Mouse (Mus musculus): ENCODE data around the gene Rps27.

Gene Rps27

GRCm38 (mm10) chr3:90245406-90245805 lies 32.0 kb upstream of the Rps27 start:
- POLR2A ChIA-PET, result interaction anchor here (0.6 to 7.5 kb wide), 13 partner anchors 10 to 444 kb away, joined by 3 to 108 read pairs (median 4); partner anchors contain the start of genes Rab13 (in 2 of the 4), Rps27 (in 2 of the 4) and Jtb (in 1 of the 4)

GRCm38 (mm10) chr3:90242984-90243775 lies 29.7 kb upstream of the Rps27 start, which contains the start of gene Creb3l4:
Creb3l4 (minus strand) TSS chr3:90243512.
- CTCF ChIA-PET, result interaction anchor here in 2 of 4 experiments (0.6 to 0.9 kb wide), 2 partner anchors 8 to 466 kb away, joined by 3 to 4 read pairs; no protein-coding TSS in a partner anchor
- POLR2A ChIA-PET, result interaction anchor here in 3 of 4 experiments (0.6 to 7.5 kb wide), 30 partner anchors 9 to 270 kb away, joined by 3 to 108 read pairs (median 4); partner anchors contain the start of genes Jtb (in 3 of the 3), Rab13 (in 2 of the 3), Rps27 (in 2 of the 3) and Crtc2 (in 1 of the 3)

More at GRCm38 (mm10) chr3:90245406-90245805, 32.0 kb upstream of the Rps27 start:
- CTCF ChIA-PET, result interaction anchor here in 2 of 4 experiments (0.6 to 1.0 kb wide), 2 partner anchors 44 to 182 kb away, joined by 3 to 4 read pairs; no protein-coding TSS in a partner anchor

GRCm38 (mm10) chr3:90241669-90242358 lies 28.4 kb upstream of the Rps27 start:
- ChIA-PET CTCF (no interaction called here), POLR2A (interaction anchor here in 3 of 4 experiments (0.5 to 7.5 kb wide), 16 partner anchors 8 to 243 kb away, joined by 3 to 108 read pairs (median 4); partner anchors contain the start of genes Jtb (in 3 of the 3), Crtc2 (in 1 of the 3), Dennd4b (in 1 of the 3) and Hax1 (in 1 of the 3))

GRCm38 (mm10) chr3:90241251-90241650 lies 27.8 kb upstream of the Rps27 start:
- POLR2A ChIA-PET, result interaction anchor here in 2 of 4 experiments (2.6 to 5.2 kb wide), 3 partner anchors 10 to 28 kb away, joined by 12 to 36 read pairs (median 15); partner anchors contain the start of genes Jtb (in 2 of the 2), Rab13 (in 1 of the 2) and Rps27 (in 1 of the 2)
- CTCF ChIA-PET, result no interaction called here

- POLR2A ChIA-PET, result interaction anchor here (0.6 to 7.0 kb wide), 62 partner anchors 9 to 354 kb away, joined by 3 to 150 read pairs (median 4); partner anchors contain the start of genes Creb3l4 (in 3 of the 4), Gatad2b (in 3 of the 4), Rab13 (in 3 of the 4) and Rps27 (in 3 of the 4)
- CTCF ChIA-PET, result interaction anchor here in 2 of 4 experiments (0.5 to 1.7 kb wide), 6 partner anchors 12 to 478 kb away, joined by 3 to 6 read pairs (median 4); partner anchors contain the start of gene Slc39a1 (in 2 of the 2)
These were observed 18.3 kb upstream of the Rps27 start, which contains the start of gene Jtb for GRCm38 (mm10) chr3:90231507-90232333. Jtb (plus strand) TSS chr3:90231597.

GRCm38 (mm10) chr3:90231075-90231474 lies 17.6 kb upstream of the Rps27 start:
- ChIA-PET CTCF (interaction anchor here in 1 of 4 experiments (1.0 to 1.7 kb wide), 3 partner anchors 11 to 17 kb away, joined by 3 to 6 read pairs (median 4); partner anchors contain the start of gene Slc39a1), POLR2A (interaction anchor here (0.6 to 7.0 kb wide), 51 partner anchors 9 to 282 kb away, joined by 3 to 150 read pairs (median 4); partner anchors contain the start of genes Creb3l4 (in 3 of the 4), Rab13 (in 3 of the 4), Rps27 (in 3 of the 4) and Slc39a1 (in 3 of the 4))

GRCm38 (mm10) chr3:90224331-90224730 lies 10.9 kb upstream of the Rps27 start:
- POLR2A ChIA-PET, result interaction anchor here in 3 of 4 experiments (0.6 to 2.4 kb wide), 12 partner anchors 8 to 56 kb away, joined by 3 to 12 read pairs (median 4); partner anchors contain the start of genes Slc39a1 (in 3 of the 3), Rab13 (in 2 of the 3), Rps27 (in 2 of the 3) and Creb3l4 (in 1 of the 3)

GRCm38 (mm10) chr3:90222941-90223340 lies 9.5 kb upstream of the Rps27 start:
- POLR2A ChIA-PET, result interaction anchor here (0.7 to 3.7 kb wide), 11 partner anchors 8 to 1209 kb away, joined by 3 to 39 read pairs (median 5); partner anchors contain the start of genes Rab13 (in 3 of the 4), Rps27 (in 3 of the 4), Jtb (in 2 of the 4) and Slc39a1 (in 1 of the 4)
- CTCF ChIA-PET, result interaction anchor here in 1 of 4 experiments (0.6 kb wide), 1 partner anchor 153 kb away, joined by 4 read pairs; no protein-coding TSS in a partner anchor

More at GRCm38 (mm10) chr3:90224331-90224730, 10.9 kb upstream of the Rps27 start:
- CTCF ChIA-PET, result interaction anchor here in 3 of 4 experiments (0.5 to 1.5 kb wide), 14 partner anchors 8 to 439 kb away, joined by 3 to 8 read pairs (median 3); partner anchors contain the start of gene Slc39a1 (in 1 of the 3)

- CTCF ChIA-PET, result interaction anchor here in 1 of 4 experiments (0.6 kb wide), 1 partner anchor 154 kb away, joined by 4 read pairs; no protein-coding TSS in a partner anchor
- POLR2A ChIA-PET, result interaction anchor here (0.6 to 3.7 kb wide), 20 partner anchors 9 to 1208 kb away, joined by 3 to 39 read pairs (median 4); partner anchors contain the start of genes Jtb (in 3 of the 4), Rab13 (in 3 of the 4), Rps27 (in 3 of the 4) and Gatad2b (in 1 of the 4)
These were observed 9.0 kb upstream of the Rps27 start for GRCm38 (mm10) chr3:90222455-90222854.

- POLR2A ChIA-PET, result interaction anchor here in 3 of 4 experiments (0.6 to 3.7 kb wide), 16 partner anchors 8 to 254 kb away, joined by 3 to 39 read pairs (median 4); partner anchors contain the start of genes Rab13 (in 2 of the 3), Rps27 (in 2 of the 3), Dennd4b (in 1 of the 3) and Gatad2b (in 1 of the 3)
- CTCF ChIA-PET, result interaction anchor here in 3 of 4 experiments (0.6 to 1.7 kb wide), 7 partner anchors 10 to 153 kb away, joined by 3 to 6 read pairs (median 4); partner anchors contain the start of gene Jtb (in 1 of the 3)
These were observed 7.7 kb upstream of the Rps27 start for GRCm38 (mm10) chr3:90221123-90221522.

GRCm38 (mm10) chr3:90220531-90220951 lies 7.1 kb upstream of the Rps27 start:
- CTCF ChIA-PET, result interaction anchor here in 2 of 4 experiments (0.6 to 1.7 kb wide), 9 partner anchors 9 to 246 kb away, joined by 3 to 6 read pairs (median 4); partner anchors contain the start of genes Jtb (in 1 of the 2) and Slc39a1 (in 1 of the 2)
- POLR2A ChIA-PET, result interaction anchor here (0.6 to 3.7 kb wide), 12 partner anchors 9 to 270 kb away, joined by 3 to 39 read pairs (median 4); partner anchors contain the start of genes Jtb (in 3 of the 4), Dennd4b (in 1 of the 4), Rab13 (in 1 of the 4) and Rps27 (in 1 of the 4)

- ChIA-PET CTCF (interaction anchor here in 2 of 4 experiments (0.7 to 1.7 kb wide), 9 partner anchors 9 to 247 kb away, joined by 3 to 6 read pairs (median 4); partner anchors contain the start of genes Jtb (in 1 of the 2) and Slc39a1 (in 1 of the 2)), POLR2A (interaction anchor here (0.6 to 3.7 kb wide), 12 partner anchors 8 to 271 kb away, joined by 3 to 39 read pairs (median 4); partner anchors contain the start of genes Jtb (in 3 of the 4), Rab13 (in 1 of the 4), Rps27 (in 1 of the 4) and Slc27a3 (in 1 of the 4))
These were observed 6.6 kb upstream of the Rps27 start for GRCm38 (mm10) chr3:90220088-90220487.

GRCm38 (mm10) chr3:90215825-90216380 lies 2.5 kb upstream of the Rps27 start:
- ChIA-PET POLR2A (interaction anchor here (0.6 to 13.1 kb wide), 38 partner anchors 8 to 834 kb away, joined by 3 to 150 read pairs (median 4); partner anchors contain the start of genes Jtb (in 2 of the 4), Slc39a1 (in 2 of the 4), Creb3l4 (in 1 of the 4) and Dennd4b (in 1 of the 4)), CTCF (interaction anchor here (0.6 to 2.3 kb wide), 43 partner anchors 8 to 1112 kb away, joined by 3 to 21 read pairs (median 4); partner anchors contain the start of genes Slc39a1 (in 2 of the 4), Jtb (in 1 of the 4), Slc27a3 (in 1 of the 4) and Snapin (in 1 of the 4))

- ChIA-PET CTCF (interaction anchor here in 3 of 4 experiments (0.5 to 2.2 kb wide), 5 partner anchors 9 to 310 kb away, joined by 3 to 8 read pairs (median 4); partner anchors contain the start of gene Slc39a1 (in 1 of the 3)), POLR2A (interaction anchor here (0.6 to 13.1 kb wide), 112 partner anchors 7 to 430 kb away, joined by 3 to 150 read pairs (median 4); partner anchors contain the start of genes Dennd4b (in 3 of the 4), Gatad2b (in 3 of the 4), Hax1 (in 3 of the 4) and Jtb (in 3 of the 4))
These were observed 669 bp upstream of the Rps27 start for GRCm38 (mm10) chr3:90213956-90214684.
